Mouse (Mus musculus): ENCODE data around the gene Naa25. TPM values are rescaled to one million over a fixed set of nuclear protein-coding genes. Genes with fewer than 3 reads are reported as not detected.

Gene Naa25
- total RNA-seq, 2 experiments from 2014 or later, result 39.4 to 40.7 TPM

- no peak for DNase-seq (ENCODE audit: low spot score in 2 of 2)
- intact Hi-C loops (cut with DNase I), result no loop called here
Observed at GRCm38 (mm10) chr5:121450476-121450875, 52.7 kb downstream of the Naa25 start.

- DNase-seq (ENCODE audit: low spot score in 2 of 2), result no peak
- intact Hi-C loops (cut with DNase I), result no loop called here
Observed at GRCm38 (mm10) chr5:121451203-121451602, 53.5 kb downstream of the Naa25 start.

- intact Hi-C loops (cut with DNase I), result no loop called here
- no peak for DNase-seq (ENCODE audit: low spot score in 2 of 2)
Observed at GRCm38 (mm10) chr5:121451644-121452025, 53.9 kb downstream of the Naa25 start, which contains the start of gene Tmem116. Tmem116 (plus strand) TSS chr5:121451893.

GRCm38 (mm10) chr5:121452026-121452869 is 54.5 kb downstream of the Naa25 start, which contains the start of gene Erp29:
Erp29 (minus strand) TSS chr5:121452506.
- DNase-seq (ENCODE audit: low spot score in 2 of 2), result peak; percentile 98 to 99
- intact Hi-C loops (cut with DNase I), result no loop called here

- no peak for DNase-seq (ENCODE audit: low spot score in 2 of 2)
- intact Hi-C loops (cut with DNase I), result no loop called here
Observed at GRCm38 (mm10) chr5:121452906-121453305, 55.2 kb downstream of the Naa25 start.

- DNase-seq (ENCODE audit: low spot score in 2 of 2), result no peak
- intact Hi-C loops (cut with DNase I), result no loop called here
Observed at GRCm38 (mm10) chr5:121453743-121454502, 56.2 kb downstream of the Naa25 start.

GRCm38 (mm10) chr5:121454503-121454782 is 56.7 kb downstream of the Naa25 start:
- intact Hi-C loops (cut with DNase I), result no loop called here
- no peak for DNase-seq (ENCODE audit: low spot score in 2 of 2)

- intact Hi-C loops (cut with DNase I), result no loop called here
- no peak for DNase-seq (ENCODE audit: low spot score in 2 of 2)
Observed at GRCm38 (mm10) chr5:121455510-121456265, 58.0 kb downstream of the Naa25 start.

- intact Hi-C loops (cut with DNase I), result no loop called here
- no peak for DNase-seq (ENCODE audit: low spot score in 2 of 2)
Observed at GRCm38 (mm10) chr5:121461339-121462170, 63.8 kb downstream of the Naa25 start.

- no peak for DNase-seq (ENCODE audit: low spot score in 2 of 2)
- intact Hi-C loops (cut with DNase I), result no loop called here
Observed at GRCm38 (mm10) chr5:121462171-121462502, 64.4 kb downstream of the Naa25 start.

- intact Hi-C loops (cut with DNase I), result no loop called here
- no peak for DNase-seq (ENCODE audit: low spot score in 2 of 2)
Observed at GRCm38 (mm10) chr5:121462967-121463366, 65.2 kb downstream of the Naa25 start.

GRCm38 (mm10) chr5:121463601-121464250 is 66.0 kb downstream of the Naa25 start:
- DNase-seq (ENCODE audit: low spot score in 2 of 2), result no peak
- intact Hi-C loops (cut with DNase I), result no loop called here

GRCm38 (mm10) chr5:121469566-121469965 is 71.8 kb downstream of the Naa25 start:
- intact Hi-C loops (cut with DNase I), result no loop called here
- DNase-seq (ENCODE audit: low spot score in 2 of 2), result no peak

GRCm38 (mm10) chr5:121472411-121472810 is 74.7 kb downstream of the Naa25 start:
- no peak for DNase-seq (ENCODE audit: low spot score in 2 of 2)
- intact Hi-C loops (cut with DNase I), result no loop called here

GRCm38 (mm10) chr5:121474610-121475009 is 76.9 kb downstream of the Naa25 start:
- no peak for DNase-seq (ENCODE audit: low spot score in 2 of 2)
- intact Hi-C loops (cut with DNase I), result no loop called here

- DNase-seq (ENCODE audit: low spot score in 2 of 2), result no peak
Observed at GRCm38 (mm10) chr5:121476040-121476439, 78.3 kb downstream of the Naa25 start.

GRCm38 (mm10) chr5:121477680-121478079 is 79.9 kb downstream of the Naa25 start:
- intact Hi-C loops (cut with DNase I), result loop anchor here (2.0 kb wide), 1 partner anchor 29 kb away; no protein-coding TSS in a partner anchor

More at GRCm38 (mm10) chr5:121476040-121476439, 78.3 kb downstream of the Naa25 start:
- intact Hi-C loops (cut with DNase I), result loop anchor here (2.0 kb wide), 1 partner anchor 27 kb away; no protein-coding TSS in a partner anchor

GRCm38 (mm10) chr5:121484801-121485200 is 87.1 kb downstream of the Naa25 start:
- DNase-seq (ENCODE audit: low spot score in 2 of 2), result no peak
- intact Hi-C loops (cut with DNase I), result no loop called here

More at GRCm38 (mm10) chr5:121477680-121478079, 79.9 kb downstream of the Naa25 start:
- DNase-seq (ENCODE audit: low spot score in 2 of 2), result no peak

GRCm38 (mm10) chr5:121493305-121493704 is 95.6 kb downstream of the Naa25 start:
- intact Hi-C loops (cut with DNase I), result no loop called here
- DNase-seq (ENCODE audit: low spot score in 2 of 2), result peak; percentile 72 to 75
